In the genomic region with DNA sequence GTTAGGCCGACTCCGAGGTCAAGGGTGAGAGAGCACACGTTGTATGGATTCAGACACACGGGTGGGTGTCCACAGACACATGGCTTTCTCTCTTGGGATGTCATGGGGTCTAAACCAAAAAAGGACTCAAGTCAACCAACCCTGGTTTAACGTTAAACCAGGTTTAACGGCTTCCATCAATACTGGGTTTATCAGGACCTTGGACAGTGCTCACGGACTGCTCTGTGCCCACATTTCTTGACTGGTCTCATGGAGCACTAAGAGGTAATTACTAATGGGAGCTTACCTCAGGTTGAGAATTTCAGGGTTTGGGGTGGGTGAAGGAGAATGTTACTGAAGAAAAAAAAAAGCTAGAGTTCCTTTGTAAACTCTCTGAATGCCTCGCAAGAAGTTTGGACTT, we compare ENCODE assay signal across 14 mouse cellular contexts.
DNase-seq lines count a peak whose midpoint lies in the region; ATAC-seq and TF ChIP-seq lines count a peak whose summit lies in the region.
"Had no signal": no experiment of that assay in that cellular context is flagged by ENCODE, and none has a peak within 500 bp of the region (broad histone marks: within the 10 kb centered on the region; RNA-seq: fewer than 3 reads in every experiment).

No protein-coding gene starts in this region.

- H3K9ac ChIP-seq in lung, postnatal 0 days (replicated peaks; ENCODE audit: low read depth): no peak overlapping the region
- H3K9ac ChIP-seq: heart, embryonic 12.5 days; midbrain, embryonic 15.5 days had no signal

- WGBS in lung, postnatal 0 days: 32% methylated on average over 8 of the region's 8 CpGs
- WGBS in hindbrain, embryonic 10.5 days: 31% methylated on average over 8 of the region's 8 CpGs

- H3K36me3 ChIP-seq in lung, postnatal 0 days (ENCODE audit: insufficient read depth, low read length): no peaks in the 10 kb centered on the region
- no peaks in the 10 kb centered on the region for H3K36me3 ChIP-seq in hindbrain, embryonic 10.5 days
- H3K36me3 ChIP-seq: heart, embryonic 12.5 days; midbrain, embryonic 15.5 days had no signal

- no peak for TF ChIP-seq CTCF in lung, postnatal 0 days (IDR thresholded peaks at IDR 0.05)

- no peak overlapping the region for H3K27ac ChIP-seq in lung, postnatal 0 days (ENCODE audit: low read length)
- H3K27ac ChIP-seq in hindbrain, embryonic 10.5 days: no peak overlapping the region
- H3K27ac ChIP-seq: hindbrain, postnatal 0 days had no signal

- H3K4me2 ChIP-seq in lung, postnatal 0 days (replicated peaks; ENCODE audit: low read depth, low read length): no peak overlapping the region
- H3K4me2 ChIP-seq: heart, embryonic 12.5 days; midbrain, embryonic 15.5 days had no signal

- peak; percentile 34 for DNase-seq in adrenal gland, postnatal 14 days
- DNase-seq in adrenal gland, adult 8-10 months: no peak
- peak; percentile 37 for DNase-seq in lung, postnatal 0 days (ENCODE audit: low spot score)
- DNase-seq in lung, postnatal 4 days: no peak
- DNase-seq in embryo, embryonic 11.5 days (ENCODE audit: low read depth, low spot score): peak; percentile 45
- DNase-seq in retina, embryonic 14.5 days (ENCODE audit: low spot score): peak; percentile 68
- no peak for DNase-seq in gastrocnemius, postnatal 4 days (ENCODE audit: low spot score in 2 of 2)
- no peak for DNase-seq in hindbrain, embryonic 10.5 days (ENCODE audit: low spot score)
- DNase-seq: cerebellum, postnatal 14 days; lung, adult 2 months had no signal

- no peak for ATAC-seq in lung, postnatal 0 days
- ATAC-seq: hindbrain, postnatal 0 days; midbrain, embryonic 15.5 days had no signal

- H3K4me3 ChIP-seq in lung, postnatal 0 days (ENCODE audit: low read depth, low read length): no peak overlapping the region
- no peak overlapping the region for H3K4me3 ChIP-seq in hindbrain, embryonic 10.5 days
- H3K4me3 ChIP-seq: heart, embryonic 12.5 days; left cerebral cortex, adult 2 months; midbrain, embryonic 15.5 days had no signal

- H3K9me3 ChIP-seq in lung, postnatal 0 days (ENCODE audit: low read length): no peaks in the 10 kb centered on the region
- no peaks in the 10 kb centered on the region for H3K9me3 ChIP-seq in hindbrain, embryonic 10.5 days
- H3K9me3 ChIP-seq: heart, embryonic 12.5 days; midbrain, embryonic 15.5 days had no signal

- no peaks in the 10 kb centered on the region for H3K4me1 ChIP-seq in lung, postnatal 0 days (ENCODE audit: insufficient read depth, low read depth, low read length)
- H3K4me1 ChIP-seq in hindbrain, embryonic 10.5 days (replicated peaks): peaks cover 27% of the 10 kb centered on the region
- H3K4me1 ChIP-seq: heart, embryonic 12.5 days had no signal

- no peak for TF ChIP-seq EP300 in lung, postnatal 0 days (IDR thresholded peaks at IDR 0.05)

- peaks cover 20% of the 10 kb centered on the region for H3K27me3 ChIP-seq in lung, postnatal 0 days (replicated peaks; ENCODE audit: insufficient read depth, low read length)
- H3K27me3 ChIP-seq in hindbrain, embryonic 10.5 days (ENCODE audit: insufficient read depth, poor library complexity, severe bottlenecking): peaks cover 63% of the 10 kb centered on the region
- H3K27me3 ChIP-seq: midbrain, embryonic 15.5 days had no signal

Comparison
In these comparisons a context has a peak if more than half of its experiments do, and no peak if none do; other contexts are left out.
1. DNase-seq: peak in adrenal gland, postnatal 14 days (single experiment), lung, postnatal 0 days (single experiment), embryo, embryonic 11.5 days (single experiment) and retina, embryonic 14.5 days (single experiment); none in adrenal gland, adult 8-10 months (single experiment), lung, postnatal 4 days (0 of 2), gastrocnemius, postnatal 4 days (0 of 2) and hindbrain, embryonic 10.5 days (single experiment).